Mouse (Mus musculus) ES-E14 (cell line): ENCODE measurements around the gene Fance. TPM values are rescaled to one million over a fixed set of nuclear protein-coding genes. Genes with fewer than 3 reads are reported as not detected.

ENCODE experiments used
- DNase-seq: peaks from one replicate; pipeline ENCODE4 v3.0.0-alpha.2; 2013; ENCODE audit warnings: low read depth, low spot score
- H3K27ac ChIP-seq: 2 replicates; pipeline ENCODE4 v1.5.1; 2012; ENCODE audit warnings: low read depth, mild to moderate bottlenecking, low read length, moderate library complexity, mixed read lengths; ENCODE audit not compliant: poor library complexity, insufficient read depth, severe bottlenecking
- H3K36me3 ChIP-seq: 2 replicates; pipeline ENCODE4 v1.6.1; 2012; ENCODE audit warnings: mild to moderate bottlenecking, low read length, moderate library complexity, mixed read lengths; ENCODE audit not compliant: control insufficient read depth, poor library complexity, insufficient read depth, severe bottlenecking
- H3K4me1 ChIP-seq, 2 experiments: fragments of 150-350 bp in 1 of 2; sonication (generic) in 1 of 2; 2 replicates each; pipeline ENCODE4 v1.6.1; 2012; ENCODE audit warnings: low read length in 2 of 2, mild to moderate bottlenecking in 1 of 2, mixed read lengths in 1 of 2; ENCODE audit not compliant: control insufficient read depth in 2 of 2, insufficient read depth in 2 of 2, poor library complexity in 1 of 2
- H3K4me3 ChIP-seq, 2 experiments: fragments of 150-350 bp in 1 of 2; sonication (generic) in 1 of 2; 2 replicates each; pipeline ENCODE4 v1.5.1; 2012; ENCODE audit warnings: low read length in 2 of 2, low read depth in 1 of 2, mild to moderate bottlenecking in 1 of 2, mixed read lengths in 1 of 2; ENCODE audit not compliant: insufficient read depth in 1 of 2, poor library complexity in 1 of 2, severe bottlenecking in 1 of 2
- H3K9ac ChIP-seq: 2 replicates; pipeline ENCODE4 v1.6.1; 2012; ENCODE audit warnings: low read depth, mild to moderate bottlenecking, low read length, mixed read lengths; ENCODE audit not compliant: poor library complexity, insufficient read depth, severe bottlenecking
- H3K9me3 ChIP-seq: fragments of 150-350 bp; sonication (generic); 2 replicates; pipeline ENCODE4 v1.6.1; 2012; ENCODE audit warnings: low read depth, mild to moderate bottlenecking, low read length; ENCODE audit not compliant: control insufficient read depth, insufficient read depth
- CHD2 ChIP-seq: IDR thresholded peaks from 2 replicates; pipeline ENCODE4 v1.6.1; 2014; ENCODE audit warnings: mild to moderate bottlenecking, low read depth, low read length, inconsistent platforms
- HCFC1 ChIP-seq: IDR thresholded peaks from 2 replicates; pipeline ENCODE4 v1.6.1; 2012; ENCODE audit warnings: low read length, inconsistent platforms, borderline replicate concordance; ENCODE audit not compliant: insufficient read depth
- MAFK ChIP-seq: IDR thresholded peaks from 2 replicates; pipeline ENCODE4 v1.6.1; 2014; ENCODE audit warnings: mild to moderate bottlenecking, low read depth, low read length, inconsistent platforms; ENCODE audit not compliant: insufficient read depth
- ZC3H11A ChIP-seq: IDR thresholded peaks from 2 replicates; pipeline ENCODE4 v1.6.1; 2012; ENCODE audit warnings: low read depth, mild to moderate bottlenecking, inconsistent platforms, low read length, borderline replicate concordance
- ZNF384 ChIP-seq: IDR thresholded peaks from 2 replicates; pipeline ENCODE4 v1.6.1; 2012; ENCODE audit warnings: low read depth, low read length, inconsistent platforms
- in situ Hi-C, 2 experiments: fragments of 600-800 bp; cut with MboI; formaldehyde crosslinking; loops; one replicate each; pipeline ENCODE4 v1.15.1; 2025; ENCODE audit warnings: low sequenced_read_pairs in 2 of 2, inconsistent platforms in 1 of 2; ENCODE audit not compliant: unreplicated experiment in 2 of 2
- total RNA-seq: library from RNA; depleted of rRNA; stranded (reverse); fragments of 300-350 nt; gene quantifications from 2 replicates; pipeline ENCODE4 v1.2.3, GENCODE M21; 2012; rRNA removed

Fance gene
- total RNA-seq, 1 experiment = 25.9 TPM

- Histone ChIP-seq H3K36me3 (no peaks in the 10 kb centered on the region), H3K27ac (no peak overlapping the region), H3K9ac (no peak overlapping the region; the same call in 1 of the 2 replicates), H3K4me3 (no peak overlapping the region), H3K4me1 (peaks cover 4 to 9% of the 10 kb centered on the region in 2 experiments), H3K9me3 (no peaks in the 10 kb centered on the region)
- TF ChIP-seq ZC3H11A (no peak), MAFK (no peak), HCFC1 (no peak), ZNF384 (no peak), CHD2 (no peak)
- no peak for DNase-seq
- in situ Hi-C loops = no loop called here
Measured at GRCm38 (mm10) chr17:28374494-28374893, 61.2 kb downstream of the Fance start.

- TF ChIP-seq ZC3H11A (no peak), CHD2 (no peak), MAFK (no peak), ZNF384 (no peak), HCFC1 (no peak)
- Histone ChIP-seq H3K27ac (no peak overlapping the region), H3K36me3 (no peaks in the 10 kb centered on the region), H3K4me3 (peak overlapping the region; percentile 45 to 52), H3K9me3 (no peaks in the 10 kb centered on the region), H3K9ac (no peak overlapping the region), H3K4me1 (peaks cover 4 to 16% of the 10 kb centered on the region in 2 experiments)
- DNase-seq = no peak
- in situ Hi-C loops = no loop called here
Measured at GRCm38 (mm10) chr17:28375592-28376061, 62.3 kb downstream of the Fance start.

Other genes starting within 250 kb of the Fance start
- gene Tcp11, start 232.9 kb upstream of the Fance start, total RNA-seq = 4.8 and 7.3 TPM in 2 replicates
- gene Scube3, start 171.4 kb upstream of the Fance start, total RNA-seq = 24.0 and 25.7 TPM in 2 replicates
- gene Zfp523, start 136.4 kb upstream of the Fance start, total RNA-seq = 11.4 and 16.8 TPM in 2 replicates
- gene Def6, start 105.7 kb upstream of the Fance start, total RNA-seq = 17.6 and 20.8 TPM in 2 replicates
- 6.7 and 10.7 TPM in 2 replicates for gene Ppard, start 80.8 kb upstream of the Fance start, total RNA-seq
- gene Rpl10a, start 15.0 kb downstream of the Fance start, total RNA-seq = 2,234 and 2,688 TPM in 2 replicates
- gene Tead3, start 37.3 kb downstream of the Fance start, total RNA-seq = 8.0 and 9.0 TPM in 2 replicates
- 3.7 and 4.1 TPM in 2 replicates for gene Tulp1, start 51.7 kb downstream of the Fance start, total RNA-seq
- gene Fkbp5, start 204.0 kb downstream of the Fance start, total RNA-seq = 43.6 and 45.7 TPM in 2 replicates
- not detected in 2 replicates for gene Armc12, start 217.3 kb downstream of the Fance start, total RNA-seq
- gene Clpsl2, start 235.9 kb downstream of the Fance start, total RNA-seq = not detected in 2 replicates
- 2.5 and 2.9 TPM in 2 replicates for gene Clps, start 247.2 kb downstream of the Fance start, total RNA-seq